Mouse (Mus musculus): ENCODE measurements around the gene Masp2. TPM values are rescaled to one million over a fixed set of nuclear protein-coding genes. Genes with fewer than 3 reads are reported as not detected.

The Masp2 gene
- polyA plus RNA-seq, 1 experiment from 2014 or later: 4.4 TPM

DNA sequence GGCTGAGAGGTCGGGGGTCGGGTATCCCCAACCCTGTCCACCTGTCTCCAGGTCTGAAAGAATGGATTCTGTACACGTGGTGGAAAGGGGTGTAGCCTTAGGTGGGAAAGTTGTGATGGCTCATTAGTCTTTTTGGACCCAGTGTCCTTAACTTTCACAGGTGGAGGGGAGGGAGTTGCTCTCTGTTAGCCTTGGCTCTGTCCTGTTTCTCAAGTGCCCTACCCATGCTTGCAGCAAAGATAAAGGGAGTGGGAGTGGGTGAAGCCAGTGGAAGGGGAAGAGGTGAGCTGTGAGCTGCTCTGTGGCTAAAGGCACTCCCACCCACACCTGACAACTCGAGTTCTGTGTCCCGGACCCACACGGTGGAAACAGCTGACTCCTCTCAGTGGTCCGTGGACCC, 61.0 kb downstream of the Masp2 start:
- Histone ChIP-seq H3K9ac (no peak overlapping the region), H3K4me2 (no peak overlapping the region), H3K4me3 (replicated peaks) (no peak overlapping the region), H3K27me3 (replicated peaks) (no peaks in the 10 kb centered on the region; the same call in 1 of the 2 replicates), H3K4me1 (peaks cover 9% of the 10 kb centered on the region; the same call in 1 of the 2 replicates), H3K9me3 (no peaks in the 10 kb centered on the region), H3K36me3 (no peaks in the 10 kb centered on the region), H3K27ac (no peak overlapping the region)
- 60% methylated on average over 7 of the region's 7 CpGs for WGBS
- peak; percentile 23; the same call in 1 of the 2 replicates for ATAC-seq (ENCODE audit: insufficient read depth, low FRiP score, low read depth)

DNA sequence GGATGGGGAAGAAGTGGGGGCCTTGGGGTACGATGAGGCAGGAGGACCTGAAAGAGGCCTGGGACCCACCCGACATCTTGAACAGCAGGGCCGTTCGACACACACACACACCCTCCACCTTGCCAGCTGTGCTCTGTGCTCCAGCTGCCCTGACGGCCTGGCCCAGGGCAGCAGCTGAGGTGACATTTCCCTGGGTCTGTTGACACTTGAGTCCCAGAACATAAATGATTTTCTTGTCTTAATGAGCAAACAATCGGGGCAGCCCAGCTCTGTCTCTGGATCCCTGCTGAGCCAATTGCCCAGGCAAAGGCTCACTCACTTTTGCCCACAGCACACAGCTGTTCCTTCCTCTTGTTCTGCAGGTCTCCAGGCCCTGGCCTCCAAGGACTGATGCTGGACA, 61.7 kb downstream of the Masp2 start:
- no peaks in the 10 kb centered on the region for H3K36me3 ChIP-seq
- peaks cover 9% of the 10 kb centered on the region; the same call in 1 of the 2 replicates for H3K4me1 ChIP-seq
- H3K9me3 ChIP-seq: no peaks in the 10 kb centered on the region
- no peaks in the 10 kb centered on the region; the same call in 1 of the 2 replicates for H3K27me3 ChIP-seq (replicated peaks)
- ATAC-seq (ENCODE audit: insufficient read depth, low FRiP score, low read depth): peak; percentile 51; the same call in 1 of the 2 replicates
- H3K9ac ChIP-seq: no peak overlapping the region
- no peak overlapping the region for H3K4me2 ChIP-seq
- WGBS: 34% methylated on average over 6 of the region's 6 CpGs
- H3K27ac ChIP-seq: no peak overlapping the region
- H3K4me3 ChIP-seq (replicated peaks): no peak overlapping the region

Other genes starting within 250 kb of the Masp2 start
- gene Ubiad1, start 157.8 kb upstream of the Masp2 start, polyA plus RNA-seq (2015; fragmentation: Nextera tagmentation; extraction: Ambion mirVana): 20.5 and 22.0 TPM in 2 replicates
- 12.3 and 14.4 TPM in 2 replicates for gene Mtor, start 153.9 kb upstream of the Masp2 start, polyA plus RNA-seq (2015; fragmentation: Nextera tagmentation; extraction: Ambion mirVana)
- gene Angptl7, start 102.1 kb upstream of the Masp2 start, polyA plus RNA-seq (2015; fragmentation: Nextera tagmentation; extraction: Ambion mirVana): 4.9 and 5.9 TPM in 2 replicates
- gene Exosc10, start 44.1 kb upstream of the Masp2 start, polyA plus RNA-seq (2015; fragmentation: Nextera tagmentation; extraction: Ambion mirVana): 68.1 and 78.7 TPM in 2 replicates
- gene Srm, start 11.1 kb upstream of the Masp2 start, polyA plus RNA-seq (2015; fragmentation: Nextera tagmentation; extraction: Ambion mirVana): 222 and 230 TPM in 2 replicates
- 306 and 317 TPM in 2 replicates for gene Tardbp, start 24.5 kb downstream of the Masp2 start, polyA plus RNA-seq (2015; fragmentation: Nextera tagmentation; extraction: Ambion mirVana)
- 0.09 TPM in 2 replicates for gene Gm572, start 40.8 kb downstream of the Masp2 start, polyA plus RNA-seq (2015; fragmentation: Nextera tagmentation; extraction: Ambion mirVana)
- 8.9 and 10.2 TPM in 2 replicates for gene Casz1, start 201.9 kb downstream of the Masp2 start, polyA plus RNA-seq (2015; fragmentation: Nextera tagmentation; extraction: Ambion mirVana)

Measured in stomach, embryonic 15.5 days (tissue).